Mouse (Mus musculus) ES-CJ7 (cell line): ENCODE data around the gene Cox8a.
A peak's percentile ranks its signal among the peaks of the same experiment; 100 is the strongest.

Experiments
- DNase-seq: peaks from one replicate; pipeline ENCODE4 v3.0.0; 2011; ENCODE audit warnings: low read depth, low spot score

The Cox8a gene

GRCm38 (mm10) chr19:7185715-7186291 lies 31.6 kb downstream of the Cox8a start:
- no peak for DNase-seq

DNA sequence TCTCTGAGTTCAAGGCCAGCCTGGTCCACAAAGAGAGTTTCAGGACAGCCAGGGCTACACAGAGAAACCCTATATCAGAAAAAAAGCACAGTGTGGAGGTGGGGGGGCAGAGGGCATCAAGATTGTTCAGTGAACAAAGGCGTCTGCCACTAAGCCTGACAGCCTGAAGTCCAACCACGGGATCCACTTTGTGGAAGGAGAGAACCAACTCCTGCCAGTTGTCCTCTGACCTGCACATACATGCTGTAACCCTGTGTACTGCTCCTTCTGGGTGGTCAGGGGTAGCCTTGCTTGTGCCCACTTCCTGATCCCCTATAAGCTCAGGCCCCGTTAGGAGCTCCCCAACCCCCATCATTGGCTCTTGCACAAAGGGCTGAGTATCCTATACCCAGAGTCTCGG lies 32.4 kb downstream of the Cox8a start:
- no peak for DNase-seq

- DNase-seq: no peak
These were observed 34.0 kb downstream of the Cox8a start for GRCm38 (mm10) chr19:7183419-7183818.

GRCm38 (mm10) chr19:7182273-7182949 lies 35.0 kb downstream of the Cox8a start:
- DNase-seq: peak; percentile 72

DNA sequence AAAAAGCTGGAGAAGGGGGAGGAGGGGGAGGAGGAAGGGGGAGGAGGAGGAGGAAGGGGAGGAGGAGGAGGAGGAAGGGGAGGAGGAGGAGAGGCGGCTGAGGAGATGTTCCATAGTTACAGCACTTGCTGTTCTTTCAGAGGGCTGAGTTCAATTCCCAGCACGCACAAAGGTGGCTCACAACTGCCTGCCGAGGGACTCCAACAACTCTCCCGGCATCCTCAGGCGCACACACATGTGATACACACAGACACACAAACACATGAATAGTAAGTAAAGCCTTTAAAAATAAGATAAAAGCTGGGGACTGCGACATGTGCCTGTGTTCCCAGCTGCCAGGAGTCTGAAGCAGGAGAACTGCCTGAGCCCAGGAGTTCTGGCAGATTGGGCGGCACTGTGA lies 35.9 kb downstream of the Cox8a start:
- no peak for DNase-seq

GRCm38 (mm10) chr19:7180756-7181405 lies 36.5 kb downstream of the Cox8a start:
- DNase-seq: no peak

GRCm38 (mm10) chr19:7178841-7179452 lies 38.5 kb downstream of the Cox8a start:
- no peak for DNase-seq

DNA sequence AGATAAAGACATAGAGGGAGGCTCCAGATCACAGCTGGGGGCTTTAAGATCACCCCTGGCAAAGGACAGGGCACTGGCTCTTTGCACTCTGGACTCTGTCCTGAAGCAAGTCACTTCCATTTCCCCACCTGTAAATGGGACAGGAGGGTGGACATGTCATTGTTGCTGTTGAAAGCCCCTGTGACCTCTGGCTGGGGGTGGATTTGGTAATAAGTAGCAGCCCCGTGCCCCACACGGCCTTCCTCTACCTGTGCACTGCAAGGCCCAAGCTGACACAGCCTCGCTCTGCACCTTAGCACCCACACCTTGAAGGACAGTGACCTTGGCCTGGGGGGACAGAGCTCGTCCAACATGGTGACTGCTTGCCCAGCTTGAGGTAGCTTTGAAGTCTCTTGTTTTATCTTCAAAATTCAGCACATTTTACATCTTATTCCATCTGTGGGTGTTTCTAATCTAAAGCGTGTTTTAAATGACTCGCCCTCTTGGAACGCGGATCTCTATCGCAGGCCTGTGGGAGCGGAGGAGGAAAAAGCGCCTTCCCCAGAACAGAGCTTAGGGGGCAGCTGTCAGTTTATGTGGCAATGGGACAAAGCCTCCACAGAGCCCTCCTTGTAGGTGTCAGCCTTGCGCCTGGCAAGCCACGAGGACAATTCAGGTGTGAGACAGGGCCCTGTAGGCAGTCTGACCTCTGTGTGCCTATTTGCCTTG lies 39.5 kb downstream of the Cox8a start:
- no peak for DNase-seq

GRCm38 (mm10) chr19:7176041-7176696 lies 41.2 kb downstream of the Cox8a start:
- DNase-seq: peak; percentile 50

GRCm38 (mm10) chr19:7172051-7172866 lies 45.2 kb downstream of the Cox8a start:
- DNase-seq: peak; percentile 76

- peak; percentile 60 for DNase-seq
These were observed 46.0 kb downstream of the Cox8a start for GRCm38 (mm10) chr19:7171447-7171846.

DNA sequence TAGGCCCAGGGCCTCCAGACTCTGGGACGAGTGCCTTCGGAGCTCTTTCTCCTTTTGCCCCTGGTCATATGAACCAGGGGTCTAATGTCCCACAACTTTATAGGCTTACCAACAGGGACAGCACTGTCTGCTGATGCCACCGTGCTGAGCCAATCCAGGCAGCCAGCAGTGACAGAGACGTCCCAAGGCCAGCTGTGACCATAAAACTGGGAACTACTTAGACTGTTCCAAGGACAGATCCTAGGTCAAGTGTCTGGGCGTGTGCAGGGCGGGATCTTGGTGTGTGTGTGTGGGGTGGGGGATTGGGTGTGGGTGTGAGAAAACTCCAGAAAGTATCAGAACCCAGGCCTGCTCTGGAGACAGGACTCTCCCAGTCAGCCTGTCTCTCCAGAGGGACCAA lies 46.5 kb downstream of the Cox8a start:
- DNase-seq: peak; percentile 39

DNA sequence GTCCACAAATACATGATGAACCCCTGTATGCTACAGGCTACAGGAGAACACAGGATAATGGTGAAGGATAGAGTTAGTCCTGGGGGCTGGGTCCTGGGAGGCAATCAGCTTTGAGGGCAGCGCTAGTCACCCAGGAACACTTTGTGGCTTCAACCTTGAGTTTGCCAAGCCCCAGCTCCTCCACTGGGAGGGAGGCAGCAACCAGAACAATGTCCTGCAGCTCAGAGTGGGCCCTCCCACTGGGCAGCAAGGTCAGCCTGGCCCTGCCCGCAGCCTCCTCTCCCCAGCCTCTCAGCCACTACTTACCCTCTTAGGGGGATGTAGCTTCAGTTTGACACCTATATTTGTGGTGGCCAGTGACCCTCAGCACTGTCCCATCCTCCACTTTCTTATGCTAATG lies 49.0 kb downstream of the Cox8a start:
- no peak for DNase-seq

- DNase-seq: no peak
These were observed 50.6 kb downstream of the Cox8a start for GRCm38 (mm10) chr19:7166767-7167166.

DNA sequence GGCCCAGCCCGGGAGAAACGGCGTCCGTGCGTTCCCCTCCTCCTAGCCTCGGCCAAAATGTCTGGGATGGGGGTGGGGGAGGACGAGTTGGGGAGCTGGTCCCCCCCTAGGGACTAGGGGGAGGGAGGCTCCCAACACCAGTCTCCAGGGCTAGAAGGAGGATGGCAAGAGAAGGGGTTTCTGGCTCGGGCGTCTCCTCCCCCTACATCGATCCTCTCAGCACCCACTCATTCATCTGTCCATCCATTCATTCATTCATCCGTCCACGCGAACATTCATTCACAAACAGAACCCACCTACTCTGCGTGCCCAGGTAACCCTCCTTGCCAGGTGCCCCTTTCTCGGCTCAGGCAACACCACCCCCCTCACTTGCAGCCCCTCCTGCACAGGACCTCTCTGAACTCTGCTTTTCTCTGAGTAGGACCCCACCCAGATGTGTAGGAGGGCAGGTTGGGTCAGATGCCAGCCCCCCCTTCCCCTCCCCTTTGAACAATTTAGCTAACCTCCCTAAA lies 51.2 kb downstream of the Cox8a start:
- DNase-seq: no peak

DNA sequence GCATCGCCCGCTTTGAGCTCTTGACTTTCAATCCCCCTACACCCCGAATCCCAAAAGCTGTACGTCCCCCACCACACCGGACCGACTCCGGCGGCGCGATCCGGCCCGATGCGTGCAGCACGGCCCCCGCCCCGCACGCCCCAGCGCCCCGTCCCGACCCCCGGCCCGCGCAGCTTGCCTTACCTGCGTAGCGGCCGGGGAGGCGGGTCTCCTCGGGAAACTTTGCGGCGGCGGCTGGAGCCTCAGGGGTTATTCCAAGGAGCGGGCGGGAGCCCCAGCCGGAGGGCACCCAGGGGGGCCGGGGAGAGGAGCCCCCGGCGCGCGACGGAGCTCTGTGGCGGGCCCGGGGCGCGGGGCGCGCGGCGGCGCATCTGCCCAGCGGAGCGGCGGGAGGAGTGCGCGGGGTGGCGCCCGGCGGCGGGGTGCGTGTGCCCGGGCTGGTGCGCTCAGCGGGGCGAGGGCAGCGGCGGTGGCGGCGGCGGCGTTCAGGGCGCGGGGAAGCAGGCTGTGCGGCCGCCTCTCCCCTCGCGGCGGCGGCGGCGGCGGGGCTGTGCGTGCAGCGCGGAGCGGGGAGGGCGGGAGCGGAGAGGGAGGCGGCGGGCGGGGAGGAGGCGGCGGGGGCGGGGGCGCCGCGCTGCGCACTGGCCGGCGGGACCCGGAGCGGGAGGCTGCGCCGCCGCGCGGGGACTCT lies 51.8 kb downstream of the Cox8a start:
- no peak for DNase-seq
